Mouse (Mus musculus): ENCODE measurements around the gene Slc35e1.
A peak's percentile ranks its signal among the peaks of the same experiment; 100 is the strongest.

Gene Slc35e1

DNA sequence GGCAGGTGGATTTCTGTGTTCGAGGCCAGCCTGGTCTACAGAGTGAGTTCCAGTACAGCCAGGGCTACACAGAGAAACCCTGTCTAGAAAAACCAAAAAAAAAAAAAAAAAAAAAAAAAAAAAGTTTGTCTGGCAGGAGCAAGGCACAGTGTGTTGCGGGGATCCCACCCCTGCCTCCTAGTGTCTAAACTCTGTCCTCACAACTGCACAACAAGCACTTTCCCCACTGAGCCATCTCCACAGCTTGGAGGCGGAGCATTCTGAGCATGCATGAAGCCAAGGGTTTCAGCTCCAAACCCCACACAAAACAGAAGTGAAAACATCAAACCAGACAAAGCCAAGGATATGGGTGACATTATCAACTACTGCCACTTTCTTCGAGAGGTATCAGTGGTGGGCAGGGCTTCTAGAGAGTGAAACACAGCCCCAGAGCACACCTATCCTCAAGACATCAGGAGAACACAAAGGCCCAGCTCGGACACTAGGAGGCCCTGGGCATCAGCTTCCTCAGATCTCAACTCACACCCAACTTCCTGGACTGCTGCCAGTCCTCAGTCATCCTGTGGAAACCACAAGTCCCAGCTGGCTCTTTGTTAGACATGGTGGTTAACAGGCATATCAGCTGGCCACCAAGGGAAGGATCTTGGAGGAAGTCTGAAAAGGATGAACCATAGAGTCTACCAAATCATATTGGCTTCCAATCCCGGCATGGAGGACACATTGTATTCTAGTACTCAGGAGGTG lies 6.8 kb downstream of the Slc35e1 start:
- peak; percentile 40 to 59 for DNase-seq

GRCm38 (mm10) chr8:72474826-72475546 lies 17.4 kb downstream of the Slc35e1 start, which contains the start of gene Cherp:
Gene Cherp (minus strand): TSS chr8:72475226.
- peak; percentile 95 to 98 for DNase-seq

DNA sequence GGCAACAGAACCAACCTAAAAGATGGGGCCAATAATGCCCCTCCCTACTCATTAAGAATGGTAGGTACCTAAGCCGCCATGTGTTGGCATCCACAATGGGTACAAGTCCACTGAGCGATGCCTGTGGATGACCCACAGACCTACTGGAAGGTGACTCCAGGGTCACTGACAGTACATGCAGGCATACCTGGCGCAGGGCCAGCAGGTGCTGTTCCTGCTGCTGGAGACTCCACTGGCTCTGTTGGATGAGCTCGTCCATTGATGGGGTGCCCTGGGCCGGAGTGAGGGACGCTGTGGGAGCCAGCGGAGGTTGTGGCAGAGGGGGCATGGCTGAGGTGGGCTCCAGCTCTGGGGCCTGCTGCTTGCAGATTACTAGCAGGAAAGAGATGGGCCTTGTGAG lies 21.7 kb downstream of the Slc35e1 start:
- DNase-seq, result peak in 1 of 2 experiments; percentile 16

DNA sequence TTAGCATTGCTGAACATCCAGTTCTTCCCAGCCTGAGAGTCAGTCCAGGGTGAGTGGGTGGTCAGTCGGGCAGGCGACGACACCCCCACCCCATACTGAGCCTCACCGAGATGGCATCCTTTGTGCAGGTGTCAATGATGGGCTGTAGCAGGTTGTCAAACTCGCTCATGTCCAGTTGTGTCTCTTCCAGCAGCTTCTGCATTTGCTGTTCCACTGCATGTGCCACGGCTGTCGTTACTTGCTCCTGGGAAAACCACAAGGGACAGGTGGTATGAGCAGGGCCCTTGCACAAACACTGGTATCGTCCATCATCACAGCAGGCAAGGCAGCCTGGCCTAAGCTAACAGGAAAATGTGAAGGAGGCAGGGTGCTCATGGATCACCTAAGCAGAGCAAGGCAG lies 22.4 kb downstream of the Slc35e1 start:
- DNase-seq, result no peak

DNA sequence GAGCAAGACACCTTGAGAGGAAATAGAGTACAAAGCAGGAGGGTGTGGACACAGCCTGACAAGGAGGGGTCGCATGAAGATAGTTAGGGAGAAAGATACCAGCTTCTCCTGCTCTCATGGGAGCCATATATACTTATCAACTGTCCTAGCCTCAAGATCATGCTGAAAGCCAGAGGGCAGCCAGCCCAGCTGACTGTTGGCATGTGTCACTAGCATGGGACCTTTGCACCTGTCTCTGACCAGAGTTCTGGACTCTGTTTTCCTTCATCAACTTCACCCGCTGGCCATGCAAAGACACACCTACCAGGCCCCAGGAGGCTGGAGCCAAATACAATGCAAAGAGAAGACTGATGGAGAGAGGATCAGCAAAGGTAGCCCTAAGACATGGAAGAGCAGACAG lies 23.2 kb downstream of the Slc35e1 start:
- DNase-seq, result no peak

GRCm38 (mm10) chr8:72464211-72464610 lies 28.2 kb downstream of the Slc35e1 start:
- DNase-seq, result no peak

DNA sequence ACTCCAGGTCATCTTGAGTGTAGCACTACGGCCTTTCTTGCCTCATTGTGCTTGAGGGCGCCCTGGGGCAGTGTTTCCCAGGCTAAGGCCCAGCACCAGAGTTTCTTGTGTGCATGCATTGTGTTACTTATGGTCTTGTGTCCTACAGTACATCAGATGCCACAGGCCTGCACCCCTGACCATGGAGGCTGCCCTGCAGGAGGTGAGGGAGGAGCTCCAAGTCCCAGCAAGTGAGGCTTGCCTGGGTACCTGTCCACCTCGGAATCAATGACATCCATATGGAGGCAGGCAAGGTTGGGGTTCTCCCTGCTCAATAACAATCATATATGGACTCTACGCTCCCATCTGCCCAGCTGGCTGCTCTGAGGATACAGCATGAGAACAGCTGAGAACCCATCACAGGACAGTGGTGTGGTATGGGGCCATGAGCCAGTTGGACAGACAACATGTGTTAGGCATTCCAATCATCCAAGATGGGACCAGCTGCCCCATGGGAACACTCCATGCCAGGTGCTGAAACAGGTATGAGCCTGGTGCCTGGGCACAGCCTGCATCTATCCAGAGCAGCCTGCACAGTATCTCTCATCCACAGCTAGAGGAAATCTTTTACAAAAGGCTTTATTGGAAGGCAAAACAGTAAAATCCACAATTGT lies 32.4 kb downstream of the Slc35e1 start:
- no peak for DNase-seq

DNA sequence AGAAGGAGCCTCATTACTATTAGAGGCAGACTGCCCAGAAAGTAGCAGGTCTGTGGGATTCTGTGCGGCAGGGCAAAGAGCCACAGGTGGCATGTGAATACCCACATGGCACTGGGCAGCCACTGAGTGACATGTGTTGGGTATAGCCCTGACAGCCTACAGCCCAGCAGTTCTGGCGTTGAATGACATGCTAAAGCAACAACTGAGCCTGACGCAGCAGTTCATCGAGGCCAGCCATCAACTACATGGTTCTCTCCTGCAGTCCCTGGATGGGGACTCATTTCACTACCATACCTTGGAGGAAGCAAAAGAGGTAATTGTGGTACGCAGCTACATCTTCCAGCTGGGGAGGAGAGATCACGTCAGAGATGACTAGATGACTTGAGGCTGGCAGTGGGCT lies 34.0 kb downstream of the Slc35e1 start:
- DNase-seq, result no peak

GRCm38 (mm10) chr8:72457806-72458205 lies 34.6 kb downstream of the Slc35e1 start:
- DNase-seq, result no peak

DNA sequence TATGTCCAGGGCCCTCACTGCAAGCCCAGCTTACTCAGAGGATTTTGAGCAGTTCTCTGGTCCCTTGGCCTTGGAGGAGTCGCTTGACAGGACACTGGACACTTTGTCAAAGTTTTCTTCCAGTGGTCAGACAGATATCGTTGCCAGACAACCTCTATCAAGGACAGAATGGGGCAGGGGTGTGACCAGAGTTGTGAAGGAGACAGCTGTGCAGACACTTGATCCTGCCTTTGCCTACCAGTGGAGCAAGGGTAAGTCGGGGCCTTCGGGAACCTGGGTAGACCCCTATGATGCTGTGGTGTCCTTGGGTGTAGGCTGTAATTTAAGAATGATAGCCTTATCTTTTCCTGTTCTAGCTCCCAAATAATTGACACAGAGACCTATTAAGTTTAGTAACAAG lies 37.1 kb downstream of the Slc35e1 start:
- DNase-seq, result no peak

DNA sequence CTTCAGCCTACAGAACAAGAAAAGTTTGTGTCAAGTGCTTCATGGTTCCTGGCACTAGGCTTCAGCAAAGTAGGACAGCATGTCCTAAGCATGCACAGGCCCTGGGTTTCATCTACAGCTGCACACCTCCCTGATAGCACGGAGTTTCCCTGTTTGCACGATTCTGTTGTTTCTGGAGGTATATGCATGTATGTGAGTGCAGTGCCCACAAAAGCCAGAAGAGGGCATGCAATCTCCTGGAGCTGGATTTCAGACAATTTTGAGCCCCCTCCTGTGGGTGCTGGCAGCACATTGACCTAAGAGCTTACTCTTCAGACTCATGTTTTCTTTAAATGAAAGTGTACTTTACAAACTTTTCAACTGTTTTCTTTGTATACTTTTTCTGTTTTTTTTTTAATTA lies 38.5 kb downstream of the Slc35e1 start:
- DNase-seq, result no peak

DNA sequence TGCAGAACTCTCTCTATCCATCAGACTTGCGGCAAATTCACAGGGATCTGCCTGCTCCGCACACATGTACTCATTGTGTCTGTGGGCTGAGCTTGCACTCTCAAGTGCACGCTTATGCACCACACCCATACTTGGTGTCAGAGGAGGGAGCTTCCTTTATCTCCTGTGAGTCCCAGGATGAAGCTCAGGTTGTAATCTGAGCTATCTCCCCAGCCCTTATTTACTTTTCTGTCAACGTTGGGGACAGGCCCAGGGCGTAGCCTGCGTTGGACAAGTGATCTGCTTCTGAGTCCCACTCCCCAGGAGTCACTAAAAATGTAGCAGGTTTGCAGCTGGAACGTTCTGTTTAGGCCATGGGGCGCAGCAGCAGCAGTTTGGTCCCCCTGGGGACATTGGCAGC lies 40.9 kb downstream of the Slc35e1 start:
- no peak for DNase-seq

DNA sequence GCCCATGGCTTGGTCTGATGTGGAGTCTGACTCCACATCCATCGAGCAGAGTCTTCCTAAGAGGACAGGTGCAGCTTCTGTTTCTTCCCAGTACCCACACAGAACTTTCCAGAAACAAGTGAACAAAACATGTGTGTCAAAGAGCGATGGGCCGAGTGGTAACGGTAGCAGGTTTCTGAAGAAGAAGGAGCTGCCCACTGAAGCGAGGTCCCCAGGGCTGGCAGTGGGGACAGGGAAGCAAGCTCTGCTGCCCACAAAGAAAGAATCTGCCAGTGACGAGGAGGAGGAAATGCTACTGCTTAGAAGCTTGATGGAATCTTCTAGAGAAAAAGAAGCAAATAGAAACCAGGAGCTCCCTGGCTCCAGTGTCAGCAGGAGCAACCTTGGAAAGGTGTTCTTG lies 47.3 kb downstream of the Slc35e1 start:
- no peak for DNase-seq

DNA sequence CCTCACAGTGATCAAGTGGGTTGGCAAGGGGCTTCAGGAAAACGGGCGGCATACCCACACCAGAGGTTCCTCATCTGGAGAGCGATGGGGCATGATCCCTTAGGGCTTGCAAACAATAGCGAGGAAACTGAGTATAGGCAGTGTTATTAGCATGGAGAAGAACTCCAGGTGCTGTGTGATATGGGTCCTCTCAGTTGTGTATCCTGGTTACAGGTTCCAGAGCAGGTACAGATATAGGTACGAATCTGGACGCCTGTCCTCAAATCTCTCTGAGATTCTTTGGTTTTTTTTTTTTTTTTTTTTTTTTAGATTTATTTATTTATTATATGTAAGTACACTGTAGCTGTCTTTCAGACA lies 48.4 kb downstream of the Slc35e1 start:
- no peak for DNase-seq

DNA sequence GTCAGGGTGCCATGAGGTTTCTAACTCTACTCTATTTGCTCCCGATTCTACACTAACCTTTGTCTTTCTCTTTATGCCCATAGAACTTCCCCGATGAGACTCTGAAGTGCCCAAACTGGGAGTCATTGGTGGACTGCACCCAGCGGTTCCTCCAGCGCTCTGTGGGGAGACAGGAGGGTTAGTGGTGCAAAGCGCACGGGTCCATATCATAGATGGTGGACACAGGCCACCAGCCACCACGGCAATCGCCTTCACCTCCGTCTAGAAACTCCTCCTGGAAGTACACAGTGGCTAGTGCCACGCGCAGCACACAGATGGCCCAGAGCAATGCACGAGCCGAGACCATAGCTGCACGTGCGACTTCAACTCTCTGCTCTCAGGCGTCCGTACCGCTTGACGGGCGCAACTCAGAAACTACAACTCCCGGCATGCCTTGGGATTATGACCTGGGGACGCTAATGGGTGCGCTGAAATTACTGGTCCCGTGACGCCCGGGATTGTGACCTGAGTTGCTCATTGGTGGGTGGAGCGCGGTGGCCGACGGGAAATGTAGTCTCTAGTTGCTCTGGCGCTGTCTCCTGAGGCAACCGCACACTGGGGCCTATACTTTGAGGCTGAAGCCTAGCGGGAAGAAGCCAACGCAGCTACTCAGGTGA lies 48.9 kb downstream of the Slc35e1 start, which contains the start of the genes Calr3 and 1700030K09Rik:
TSS of gene Calr3 (minus strand) at position 533 of the 656 bp plus-strand sequence.
TSS of gene 1700030K09Rik (plus strand) at position 543 of the 656 bp plus-strand sequence.
- peak; percentile 99 for DNase-seq

- DNase-seq, result no peak
Observed at GRCm38 (mm10) chr8:72438248-72439015, 54.0 kb downstream of the Slc35e1 start.

GRCm38 (mm10) chr8:72434952-72435351 lies 57.5 kb downstream of the Slc35e1 start:
- peak; percentile 59 to 66 for DNase-seq

Data from kidney, postnatal 4 days (tissue).